ENCODE assay signal across 23 mouse cellular contexts in genomic region chr1:110656747-110657146, GRCm38 (mm10).
DNase-seq lines count a peak whose midpoint lies in the region; TF ChIP-seq lines count a peak whose summit lies in the region.
"Had no signal": no experiment of that assay in that cellular context is flagged by ENCODE, and none has a peak within 500 bp of the region (broad histone marks: within the 10 kb centered on the region; RNA-seq: fewer than 3 reads in every experiment).

No protein-coding gene starts in this region.

- no peak for TF ChIP-seq CTCF in MEL (IDR thresholded peaks at IDR 0.05 in 2 of 3, conservative IDR thresholded peaks at IDR 0.05 in 1 of 3; ENCODE audit: control insufficient read depth in 1 of 3, insufficient read depth in 1 of 3, low read depth in 2 of 3, low read length in 3 of 3, poor library complexity in 1 of 3, severe bottlenecking in 1 of 3)

- TF ChIP-seq EP300 in MEL (IDR thresholded peaks at IDR 0.05; ENCODE audit: low read depth in 1 of 2, low read length in 2 of 2), result no peak

- no peaks in the 10 kb centered on the region for H3K9me3 ChIP-seq in MEL (replicated peaks; ENCODE audit: insufficient read depth, low read length)
- H3K9me3 ChIP-seq: embryonic facial prominence, embryonic 13.5 days; embryonic facial prominence, embryonic 15.5 days; forebrain, embryonic 10.5 days; forebrain, embryonic 12.5 days; G1E had no signal

- H3K27ac ChIP-seq in MEL (ENCODE audit: control insufficient read depth, low read depth, low read length), result no peak overlapping the region
- H3K27ac ChIP-seq: embryonic facial prominence, embryonic 13.5 days; embryonic facial prominence, embryonic 15.5 days; forebrain, embryonic 10.5 days; forebrain, embryonic 12.5 days had no signal

- no peaks in the 10 kb centered on the region for H3K27me3 ChIP-seq in MEL (ENCODE audit: control insufficient read depth in 1 of 2, insufficient read depth in 2 of 2, low read length in 2 of 2)
- H3K27me3 ChIP-seq: CH12.LX; embryonic facial prominence, embryonic 13.5 days; embryonic facial prominence, embryonic 15.5 days; forebrain, embryonic 12.5 days had no signal

- no peak overlapping the region for H3K9ac ChIP-seq in MEL (ENCODE audit: control insufficient read depth, low read depth, low read length, poor library complexity, severe bottlenecking)
- H3K9ac ChIP-seq: embryonic facial prominence, embryonic 13.5 days; embryonic facial prominence, embryonic 15.5 days; forebrain, embryonic 12.5 days had no signal

- H3K36me3 ChIP-seq in MEL (ENCODE audit: control insufficient read depth in 1 of 2, insufficient read depth in 2 of 2, low read length in 2 of 2), result no peaks in the 10 kb centered on the region
- H3K36me3 ChIP-seq: embryonic facial prominence, embryonic 13.5 days; embryonic facial prominence, embryonic 15.5 days; forebrain, embryonic 10.5 days; forebrain, embryonic 12.5 days; G1E had no signal

- TF ChIP-seq RAD21 in MEL (IDR thresholded peaks at IDR 0.05; ENCODE audit: low read depth, low read length), result no peak

- no peak overlapping the region for H3K4me3 ChIP-seq in MEL (ENCODE audit: control insufficient read depth in 1 of 2, insufficient read depth in 1 of 2, low read depth in 2 of 2, low read length in 2 of 2)
- H3K4me3 ChIP-seq: embryonic facial prominence, embryonic 13.5 days; embryonic facial prominence, embryonic 15.5 days; erythroblast, embryonic 14.5 days; forebrain, embryonic 10.5 days; forebrain, embryonic 12.5 days had no signal

- H3K4me1 ChIP-seq in MEL (ENCODE audit: control insufficient read depth in 1 of 2, insufficient read depth in 2 of 2, low read length in 2 of 2), result no peaks in the 10 kb centered on the region
- H3K4me1 ChIP-seq: embryonic facial prominence, embryonic 13.5 days; embryonic facial prominence, embryonic 15.5 days; forebrain, embryonic 10.5 days; forebrain, embryonic 12.5 days had no signal

- DNase-seq in heart, adult 11 months, result peak; percentile 30
- no peak for DNase-seq in heart, adult 8-10 months (ENCODE audit: low spot score)
- DNase-seq in MEL (ENCODE audit: low read depth, low spot score) (peak; percentile 34), MN1 (ENCODE audit: low spot score) (no peak)
- DNase-seq in layer of hippocampus, postnatal 25 days (ENCODE audit: extremely low spot score in 1 of 2, low spot score in 1 of 2), result no peak
- DNase-seq: adrenal gland, adult 2 months; adrenal gland, postnatal 10 days; adrenal gland, postnatal 25 days; B cell, adult 2 months; cerebellum, adult 11 months; cerebellum, adult 18-20 months; cerebellum, adult 8-10 months; cerebellum, adult 9-11 months; cerebellum, postnatal 14 days; cerebellum, postnatal 36 days; embryo, embryonic 11 days had no signal

- no peak for TF ChIP-seq POLR2A in MEL (IDR thresholded peaks at IDR 0.05; ENCODE audit: control insufficient read depth in 1 of 2, insufficient read depth in 1 of 2, low read depth in 1 of 2, low read length in 2 of 2, poor library complexity in 1 of 2)

- no peaks in the 10 kb centered on the region for H3K79me2 ChIP-seq in MEL (ENCODE audit: control insufficient read depth, insufficient read depth, low read length, poor library complexity)

TF ChIP-seq in MEL, 35 proteins besides CTCF, POLR2A, EP300 and RAD21:
- TF ChIP-seq MYC (IDR thresholded peaks at IDR 0.05; ENCODE audit: low read depth, low read length) (no peak), ETS1 (IDR thresholded peaks at IDR 0.05; ENCODE audit: low read depth, low read length) (no peak), ELF1 (IDR thresholded peaks at IDR 0.05; ENCODE audit: low read depth, low read length) (peak; percentile 56; the same call in 1 of the 2 replicates)

Comparison
In these comparisons a context has a peak if more than half of its experiments do, and no peak if none do; other contexts are left out.
1. DNase-seq: peak in heart, adult 11 months (single experiment) and MEL (single experiment); none in heart, adult 8-10 months (single experiment), layer of hippocampus, postnatal 25 days (0 of 2) and MN1 (single experiment).